7 mouse cellular contexts compared by ENCODE assay signal in the genomic region with DNA sequence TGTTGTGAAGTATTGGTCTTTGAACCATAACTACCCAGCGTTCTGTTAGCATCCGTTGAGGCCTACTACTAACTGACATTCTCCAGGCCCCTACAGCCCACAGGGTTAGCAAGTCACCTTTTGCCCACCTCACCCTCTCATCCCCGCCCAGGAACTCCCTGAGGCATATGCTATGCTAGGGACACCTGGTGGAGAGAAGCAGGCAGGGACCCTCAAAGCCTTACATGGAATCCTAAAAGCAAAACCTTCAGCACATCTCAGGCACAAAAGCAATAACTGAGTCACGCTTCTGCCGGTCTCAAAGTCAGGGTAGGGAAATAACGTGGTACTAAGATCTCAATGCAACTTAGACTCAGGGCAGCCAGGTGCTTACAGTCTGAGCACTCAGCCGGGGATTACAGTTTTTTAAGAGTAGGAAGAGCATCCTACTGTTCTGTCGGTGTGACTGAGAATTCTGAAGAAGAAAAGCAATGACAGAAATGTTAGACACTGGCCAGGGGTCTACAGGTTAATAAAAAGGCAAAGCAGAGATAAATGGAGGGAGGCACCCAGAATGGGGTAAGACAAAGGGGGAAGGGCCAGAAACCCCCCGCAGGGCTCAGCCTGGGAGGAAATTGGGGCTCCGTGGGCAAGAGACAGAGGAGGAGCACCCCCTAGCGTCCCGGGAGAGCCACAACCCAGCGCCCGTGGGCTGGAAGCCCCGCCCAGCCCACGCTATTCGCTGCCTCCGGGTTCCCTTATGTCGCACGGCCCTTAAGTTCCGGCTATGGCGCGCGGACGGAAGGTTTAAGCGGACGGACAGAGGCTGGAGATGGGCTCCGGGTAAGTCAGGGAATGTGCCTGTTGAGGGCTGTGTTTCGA. TPM values are rescaled to one million over a fixed set of nuclear protein-coding genes. Genes with fewer than 3 reads are reported as not detected.
DNase-seq lines count a peak whose midpoint lies in the region; ATAC-seq lines count a peak whose summit lies in the region.

A gene (plus strand): TSS at position 789 of the 861 bp plus-strand sequence.

- H3K27me3 ChIP-seq in embryonic facial prominence, embryonic 11.5 days (ENCODE audit: control insufficient read depth, insufficient read depth, low read length): no peaks in the 10 kb centered on the region
- no peaks in the 10 kb centered on the region for H3K27me3 ChIP-seq in limb, embryonic 10.5 days (ENCODE audit: low read depth, poor library complexity, severe bottlenecking)
- H3K27me3 ChIP-seq in midbrain, embryonic 13.5 days: no peaks in the 10 kb centered on the region

- no peaks in the 10 kb centered on the region for H3K4me1 ChIP-seq in embryonic facial prominence, embryonic 11.5 days (ENCODE audit: control insufficient read depth, insufficient read depth, low read length)
- peaks cover 20% of the 10 kb centered on the region for H3K4me1 ChIP-seq in limb, embryonic 10.5 days
- peaks cover 20% of the 10 kb centered on the region for H3K4me1 ChIP-seq in midbrain, embryonic 13.5 days (replicated peaks)

- peak within 1 kb of the TSS; percentile 80 for H3K4me3 ChIP-seq in embryonic facial prominence, embryonic 11.5 days (ENCODE audit: low read depth, low read length)
- peak within 1 kb of the TSS; percentile 87 for H3K4me3 ChIP-seq in limb, embryonic 10.5 days
- H3K4me3 ChIP-seq in midbrain, embryonic 13.5 days (replicated peaks): peak within 1 kb of the TSS; percentile 83

- 4% methylated on average over 29 of the region's 29 CpGs for WGBS in embryonic facial prominence, embryonic 11.5 days
- 4% methylated on average over 29 of the region's 29 CpGs for WGBS in limb, embryonic 10.5 days
- 6% methylated on average over 29 of the region's 29 CpGs for WGBS in midbrain, embryonic 13.5 days

- H3K36me3 ChIP-seq in embryonic facial prominence, embryonic 11.5 days (replicated peaks; ENCODE audit: control insufficient read depth, insufficient read depth, low read depth, low read length): no peaks in the 10 kb centered on the region
- H3K36me3 ChIP-seq in limb, embryonic 10.5 days: peaks cover 38% of the 10 kb centered on the region
- H3K36me3 ChIP-seq in midbrain, embryonic 13.5 days: peaks cover 17% of the 10 kb centered on the region

- peak; percentile 92 for ATAC-seq in embryonic facial prominence, embryonic 11.5 days (replicated peaks; ENCODE audit: insufficient number of reproducible peaks, low FRiP score, low TSS enrichment, low read depth)
- peak; percentile 96 for ATAC-seq in granulocyte monocyte progenitor cell, adult 5-6 weeks (replicated peaks; ENCODE audit: poor library complexity, severe bottlenecking)
- ATAC-seq in midbrain, embryonic 13.5 days: peak; percentile 98

- H3K9ac ChIP-seq in embryonic facial prominence, embryonic 11.5 days (replicated peaks; ENCODE audit: low read length): peak within 1 kb of the TSS; percentile 93
- H3K9ac ChIP-seq in midbrain, embryonic 13.5 days (replicated peaks): peak within 1 kb of the TSS; percentile 92

- peak; percentile 98 for DNase-seq in adrenal gland, postnatal 14 days
- peak; percentile 98 for DNase-seq in embryonic facial prominence, embryonic 11.5 days (ENCODE audit: low spot score)
- DNase-seq in kidney, adult 11 months: peak; percentile 94
- DNase-seq in limb, embryonic 10.5 days (ENCODE audit: low spot score): peak; percentile 97
- peak; percentile 96 for DNase-seq in spleen, adult 12 weeks (ENCODE audit: low spot score)

- no peaks in the 10 kb centered on the region for H3K9me3 ChIP-seq in embryonic facial prominence, embryonic 11.5 days (replicated peaks; ENCODE audit: control insufficient read depth, low read length)
- no peaks in the 10 kb centered on the region for H3K9me3 ChIP-seq in limb, embryonic 10.5 days (replicated peaks)
- H3K9me3 ChIP-seq in midbrain, embryonic 13.5 days: no peaks in the 10 kb centered on the region

- peak within 1 kb of the TSS; percentile 82 for H3K27ac ChIP-seq in embryonic facial prominence, embryonic 11.5 days (replicated peaks; ENCODE audit: low read depth, low read length)
- peak within 1 kb of the TSS; percentile 95 for H3K27ac ChIP-seq in limb, embryonic 10.5 days
- peak within 1 kb of the TSS; percentile 84 for H3K27ac ChIP-seq in midbrain, embryonic 13.5 days

- H3K4me2 ChIP-seq in embryonic facial prominence, embryonic 11.5 days (ENCODE audit: low read depth, low read length): peak within 1 kb of the TSS; percentile 63
- peak within 1 kb of the TSS; percentile 73 for H3K4me2 ChIP-seq in midbrain, embryonic 13.5 days (replicated peaks)

RNA-seq across cellular contexts. Expression of the gene that starts here (rescaled TPM):
- total RNA-seq in adrenal gland, postnatal 14 days (2021): 27.2 and 30.1 TPM in 2 replicates
- 77.2 and 80.5 TPM in 2 replicates for polyA plus RNA-seq in embryonic facial prominence, embryonic 11.5 days (2014; fragmentation: Nextera tagmentation; extraction: Ambion mirVana)
- total RNA-seq in granulocyte monocyte progenitor cell, adult 5-6 weeks (2014; fragmentation: Nextera tagmentation): 27.8 and 39.6 TPM in 2 replicates
- total RNA-seq in granulocyte monocyte progenitor cell, adult 5-6 weeks (2017): 29.8 and 32.1 TPM in 2 replicates
- polyA plus RNA-seq in limb, embryonic 10.5 days (2016; fragmentation: Nextera tagmentation; extraction: Ambion mirVana): 74.8 and 78.4 TPM in 2 replicates
- polyA plus RNA-seq in midbrain, embryonic 13.5 days (2015; fragmentation: Nextera tagmentation; extraction: Ambion mirVana): 46.1 and 50.3 TPM in 2 replicates

Comparison
In these comparisons a context has a peak if more than half of its experiments do, and no peak if none do; other contexts are left out.
1. Peak in every context shown above with its lines: DNase-seq, ATAC-seq, H3K4me3 ChIP-seq and H3K27ac ChIP-seq.